Mouse (Mus musculus) heart, postnatal 0 days (tissue): ENCODE measurements at regions not wholly inside any gene's neighbourhood (a gene's known extent, or its start where the extent isn't known, plus 50 kb on each side); places are given as distances from the start of the nearest gene placed in this dataset.

Source experiments
- CTCF ChIP-seq: IDR thresholded peaks from 2 replicates; pipeline ENCODE4 v1.5.1; 2016; ENCODE audit warnings: antibody characterized with exemption, control low read depth, low read depth
- EP300 ChIP-seq: IDR thresholded peaks from 2 replicates; pipeline ENCODE4 v1.6.1; 2016; ENCODE audit warnings: antibody characterized with exemption, low read depth

- TF ChIP-seq CTCF (no peak), EP300 (no peak)
Measured at GRCm38 (mm10) chr16:70724722-70725284, 411.1 kb downstream of the Gbe1 start.
